9 mouse cellular contexts compared by ENCODE assay signal in the genomic region with DNA sequence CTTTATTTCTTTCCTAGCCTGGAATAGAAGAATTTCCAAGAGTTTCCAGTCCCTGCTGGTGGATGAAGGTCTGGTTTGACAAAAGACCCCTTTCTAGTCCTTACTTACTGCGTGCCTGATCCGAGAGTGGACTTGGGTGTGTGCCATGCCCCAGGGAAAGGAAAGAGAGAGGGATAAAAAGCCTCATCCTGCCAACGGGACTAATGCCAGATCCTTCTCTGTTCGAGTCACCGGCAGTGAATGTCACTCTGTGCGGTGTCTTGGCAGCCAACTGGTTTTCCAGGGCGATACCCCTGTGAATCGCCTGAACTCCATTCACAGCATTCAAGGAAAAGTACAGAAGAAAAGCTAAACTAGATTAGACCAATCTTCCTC. TPM values are rescaled to one million over a fixed set of nuclear protein-coding genes. Genes with fewer than 3 reads are reported as not detected.
DNase-seq lines count a peak whose midpoint lies in the region; ATAC-seq and TF ChIP-seq lines count a peak whose summit lies in the region.
"Had no signal": no experiment of that assay in that cellular context is flagged by ENCODE, and none has a peak within 500 bp of the region (broad histone marks: within the 10 kb centered on the region; RNA-seq: fewer than 3 reads in every experiment).

No protein-coding gene starts in this region.

- ATAC-seq in forebrain, embryonic 12.5 days (ENCODE audit: low FRiP score), result peak; percentile 83
- peak; percentile 82 for ATAC-seq in hindbrain, embryonic 13.5 days (ENCODE audit: low FRiP score)
- peak; percentile 75 for ATAC-seq in midbrain, postnatal 0 days (ENCODE audit: low FRiP score)

- H3K27me3 ChIP-seq in E14TG2a.4 (ENCODE audit: insufficient read depth, low read length), result peaks cover 20% of the 10 kb centered on the region
- peaks cover 19% of the 10 kb centered on the region for H3K27me3 ChIP-seq in forebrain, embryonic 12.5 days
- H3K27me3 ChIP-seq in hindbrain, embryonic 13.5 days, result peaks cover 8% of the 10 kb centered on the region; the same call in 1 of the 2 replicates
- H3K27me3 ChIP-seq in midbrain, postnatal 0 days (ENCODE audit: insufficient read depth, low read length), result no peaks in the 10 kb centered on the region

- no peak overlapping the region for H3K9ac ChIP-seq in forebrain, embryonic 12.5 days
- 0 out of 2 replicates have a peak overlapping the region, but pooled peaks have one; percentile 46 for H3K9ac ChIP-seq in hindbrain, embryonic 13.5 days
- no peak overlapping the region for H3K9ac ChIP-seq in midbrain, postnatal 0 days (replicated peaks; ENCODE audit: low read length, poor library complexity, severe bottlenecking)
- H3K9ac ChIP-seq: liver, embryonic 14.5 days had no signal

- H3K27ac ChIP-seq in forebrain, embryonic 12.5 days, result peak overlapping the region; percentile 91
- peak overlapping the region; percentile 81 for H3K27ac ChIP-seq in hindbrain, embryonic 13.5 days
- H3K27ac ChIP-seq in midbrain, postnatal 0 days (ENCODE audit: low read depth, low read length), result peak overlapping the region; percentile 70
- H3K27ac ChIP-seq: liver, embryonic 14.5 days had no signal

- WGBS in forebrain, embryonic 12.5 days, result 5% methylated on average over 8 of the region's 8 CpGs
- WGBS in hindbrain, embryonic 13.5 days, result 17% methylated on average over 8 of the region's 8 CpGs
- WGBS in midbrain, postnatal 0 days, result 21% methylated on average over 8 of the region's 8 CpGs

- no peaks in the 10 kb centered on the region for H3K36me3 ChIP-seq in E14TG2a.4 (ENCODE audit: insufficient read depth, low read length)
- no peaks in the 10 kb centered on the region for H3K36me3 ChIP-seq in forebrain, embryonic 12.5 days (replicated peaks)
- H3K36me3 ChIP-seq in hindbrain, embryonic 13.5 days, result no peaks in the 10 kb centered on the region
- H3K36me3 ChIP-seq in midbrain, postnatal 0 days (ENCODE audit: insufficient read depth, low read length), result no peaks in the 10 kb centered on the region

- peak; percentile 78 for DNase-seq in adrenal gland, postnatal 36 days
- peak; percentile 72 to 81 for DNase-seq in layer of hippocampus, postnatal 10 days (ENCODE audit: low spot score in 2 of 2)
- DNase-seq in midbrain, postnatal 0 days (ENCODE audit: low spot score), result peak; percentile 96
- no peak for DNase-seq in c-Kit-positive CD71-positive TER-119-positive erythroid progenitor cells, embryonic 14.5 days (ENCODE audit: low spot score)
- DNase-seq in urinary bladder, postnatal 4 days (ENCODE audit: low spot score in 2 of 2), result no peak

- H3K4me3 ChIP-seq in E14TG2a.4 (replicated peaks; ENCODE audit: low read length), result peak overlapping the region; percentile 51; the same call in 1 of the 2 replicates
- 0 out of 2 replicates have a peak overlapping the region, but pooled peaks have one; percentile 3 for H3K4me3 ChIP-seq in forebrain, embryonic 12.5 days (replicated peaks)
- H3K4me3 ChIP-seq in hindbrain, embryonic 13.5 days, result peak overlapping the region; percentile 5; the same call in 1 of the 2 replicates
- no peak overlapping the region; the same call in 1 of the 2 replicates for H3K4me3 ChIP-seq in midbrain, postnatal 0 days (ENCODE audit: low read depth, low read length)

- H3K4me2 ChIP-seq in forebrain, embryonic 12.5 days, result peak overlapping the region; percentile 47
- peak overlapping the region; percentile 45 for H3K4me2 ChIP-seq in hindbrain, embryonic 13.5 days
- H3K4me2 ChIP-seq in midbrain, postnatal 0 days (ENCODE audit: low read depth, low read length, poor library complexity, severe bottlenecking), result peak overlapping the region; percentile 36; the same call in 1 of the 2 replicates

- no peaks in the 10 kb centered on the region for H3K9me3 ChIP-seq in E14TG2a.4 (ENCODE audit: low read length)
- no peaks in the 10 kb centered on the region for H3K9me3 ChIP-seq in forebrain, embryonic 12.5 days
- H3K9me3 ChIP-seq in hindbrain, embryonic 13.5 days, result no peaks in the 10 kb centered on the region
- H3K9me3 ChIP-seq in midbrain, postnatal 0 days (ENCODE audit: low read length), result no peaks in the 10 kb centered on the region

- peaks cover 29% of the 10 kb centered on the region for H3K4me1 ChIP-seq in E14TG2a.4 (replicated peaks; ENCODE audit: low read depth, low read length)
- H3K4me1 ChIP-seq in forebrain, embryonic 12.5 days, result peaks cover 29% of the 10 kb centered on the region
- H3K4me1 ChIP-seq in hindbrain, embryonic 13.5 days (replicated peaks), result peaks cover 39% of the 10 kb centered on the region
- H3K4me1 ChIP-seq in midbrain, postnatal 0 days (ENCODE audit: insufficient read depth, low read length), result 0 out of 2 replicates have a peak, but pooled peaks cover 4% of the 10 kb centered on the region

- TF ChIP-seq CTCF in E14TG2a.4 (conservative IDR thresholded peaks at IDR 0.05; ENCODE audit: low read length), result no peak
- no peak for TF ChIP-seq CTCF in midbrain, postnatal 0 days (IDR thresholded peaks at IDR 0.05)

RNA-seq across cellular contexts. Expression of gene Hectd2, which starts 19.7 kb away (rescaled TPM):
- 1 to 10 TPM; 1.3 to 4.7 TPM for total RNA-seq in adrenal gland, postnatal 36 days (2021)
- 11.5 TPM in 2 replicates for polyA plus RNA-seq in forebrain, embryonic 12.5 days (2016; fragmentation: Nextera tagmentation; extraction: Ambion mirVana)
- polyA plus RNA-seq in hindbrain, embryonic 13.5 days (2015; fragmentation: Nextera tagmentation; extraction: Ambion mirVana), result 8.8 and 11.0 TPM in 2 replicates
- 10 to 100 TPM; 37.0 to 39.4 TPM for total RNA-seq in layer of hippocampus, postnatal 10 days (2021)
- total RNA-seq in midbrain, postnatal 0 days (2014; rRNA removed), result 31.2 and 31.7 TPM in 2 replicates
- 6.1 and 8.1 TPM in 2 replicates for polyA plus RNA-seq in midbrain, postnatal 0 days (2015; fragmentation: Nextera tagmentation; extraction: Ambion mirVana)

Comparison
In these comparisons a context has a peak if more than half of its experiments do, and no peak if none do; other contexts are left out.
1. DNase-seq: peak in adrenal gland, postnatal 36 days (2 of 2), layer of hippocampus, postnatal 10 days (2 of 2) and midbrain, postnatal 0 days (single experiment); none in c-Kit-positive CD71-positive TER-119-positive erythroid progenitor cells, embryonic 14.5 days (single experiment) and urinary bladder, postnatal 4 days (0 of 2).
2. Peak in every context shown above with its lines, with median percentiles within 50 percentile points of each other: ATAC-seq, H3K27ac ChIP-seq and H3K4me2 ChIP-seq.